Mouse (Mus musculus): Measurements from ENCODE around the gene Supv3l1.

- TF ChIP-seq POLR2A (IDR thresholded peaks at IDR 0.05; ENCODE audit: insufficient read length, low read depth) (no peak), E2F4 (IDR thresholded peaks at IDR 0.05; ENCODE audit: insufficient read depth) (no peak), SRF (IDR thresholded peaks at IDR 0.05; ENCODE audit: control insufficient read depth, insufficient read length, low read depth) (no peak), USF1 (IDR thresholded peaks at IDR 0.05; ENCODE audit: low read depth) (no peak), CEBPB (IDR thresholded peaks at IDR 0.05; ENCODE audit: insufficient read depth, poor library complexity, severe bottlenecking) (no peak), TCF12 (IDR thresholded peaks at IDR 0.05; ENCODE audit: insufficient read depth, poor library complexity, severe bottlenecking) (no peak), MYOG (IDR thresholded peaks at IDR 0.05; ENCODE audit: control insufficient read depth in 1 of 3, insufficient read depth in 1 of 3, insufficient read length in 2 of 3, low read depth in 2 of 3) (no peak), POLR2AphosphoS2 (IDR thresholded peaks at IDR 0.05; ENCODE audit: insufficient read length, low read depth) (no peak), TCF3 (IDR thresholded peaks at IDR 0.05; ENCODE audit: insufficient read length, low read depth) (no peak)
Observed at GRCm38 (mm10) chr10:62411431-62412410, 37.8 kb downstream of the Supv3l1 start.

Data from myocyte (in vitro differentiated cells).